Mouse (Mus musculus) neural tube, embryonic 13.5 days (tissue): Measurements from ENCODE around the gene Cebpg. TPM values are rescaled to one million over a fixed set of nuclear protein-coding genes. Genes with fewer than 3 reads are reported as not detected.

Experiments
- ATAC-seq: fragments of 200-750 bp; cut with Nextera tagmentation; 2 replicates; pipeline ENCODE4 v1.8.0; 2017; ENCODE audit warnings: low read depth, mild to moderate bottlenecking, moderate TSS enrichment, moderate library complexity
- H3K27ac ChIP-seq: fragments of 300-500 bp; sonication (generic); replicated peaks from 2 replicates; pipeline ENCODE4 v1.5.1; 2015; ENCODE audit warnings: moderate library complexity, mild to moderate bottlenecking, inconsistent platforms
- H3K27me3 ChIP-seq: fragments of 300-500 bp; sonication (generic); 2 replicates; pipeline ENCODE4 v1.6.1; 2015; ENCODE audit warnings: mild to moderate bottlenecking, inconsistent platforms
- H3K36me3 ChIP-seq: fragments of 300-500 bp; sonication (generic); 2 replicates; pipeline ENCODE4 v1.6.1; 2015; ENCODE audit warnings: mild to moderate bottlenecking, inconsistent platforms
- H3K4me1 ChIP-seq: fragments of 300-500 bp; sonication (generic); replicated peaks from 2 replicates; pipeline ENCODE4 v1.6.1; 2015; ENCODE audit warnings: inconsistent platforms
- H3K4me2 ChIP-seq: fragments of 300-500 bp; sonication (generic); 2 replicates; pipeline ENCODE4 v1.6.1; 2015; ENCODE audit warnings: inconsistent platforms, mild to moderate bottlenecking, moderate library complexity
- H3K4me3 ChIP-seq: fragments of 300-500 bp; sonication (generic); 2 replicates; pipeline ENCODE4 v1.5.1; 2015; ENCODE audit warnings: mild to moderate bottlenecking, inconsistent platforms
- H3K9ac ChIP-seq: fragments of 300-500 bp; sonication (generic); 2 replicates; pipeline ENCODE4 v1.6.1; 2015; ENCODE audit warnings: moderate library complexity, mild to moderate bottlenecking, inconsistent platforms
- H3K9me3 ChIP-seq: fragments of 300-500 bp; sonication (generic); 2 replicates; pipeline ENCODE4 v1.6.1; 2016; ENCODE audit warnings: inconsistent platforms
- WGBS: fragments of 180-500 bp; shearing (Covaris S2); methylation state at CpG from one replicate; pipeline ENCODE4 v1.1.7; 2015; 5-methylcytosine and 5-hydroxymethylcytosine counted together
- polyA plus RNA-seq: library from polyadenylated mRNA; unstranded; fragments of >200 nt; fragmentation: Nextera tagmentation; extraction: Ambion mirVana; gene quantifications from 2 replicates; pipeline ENCODE4 v1.2.1, GENCODE M21; 2015

The Cebpg gene
- 38.7 and 40.0 TPM in 2 replicates for polyA plus RNA-seq

DNA sequence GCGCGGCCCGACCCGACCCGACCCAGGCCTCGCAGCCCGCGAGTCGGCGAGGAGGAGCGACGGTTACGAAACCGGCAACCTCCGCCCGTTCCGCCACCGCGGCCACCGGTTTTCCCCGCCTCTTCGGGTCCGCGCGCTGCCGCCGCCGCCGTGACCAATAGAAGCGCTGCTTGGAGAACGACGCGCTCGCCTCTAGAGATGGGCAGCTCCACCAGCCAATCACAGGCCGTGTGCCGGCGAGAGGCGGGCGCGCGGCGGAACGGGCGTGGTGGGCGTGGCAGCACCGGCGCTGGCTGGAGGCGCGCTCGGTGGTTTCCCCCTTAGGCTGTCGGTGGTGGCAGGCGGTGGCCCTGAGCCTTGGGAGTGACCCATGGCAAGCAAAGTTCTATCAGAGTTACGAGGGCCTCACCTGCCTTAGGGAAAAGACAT, at the start of gene Cebpg:
Gene Cebpg, minus strand, starts transcription at position 138 of the 429 bp plus-strand sequence.
- under 1% methylated on average over 46 of the region's 53 CpGs for WGBS
- Histone ChIP-seq H3K9me3 (no peaks in the 10 kb centered on the region), H3K4me2 (peak within 1 kb of the TSS; percentile 94), H3K4me1 (peaks cover 26% of the 10 kb centered on the region), H3K27ac (peak within 1 kb of the TSS; percentile 94), H3K4me3 (peak within 1 kb of the TSS; percentile 95), H3K9ac (peak within 1 kb of the TSS; percentile 95), H3K27me3 (no peaks in the 10 kb centered on the region), H3K36me3 (no peaks in the 10 kb centered on the region)
- peak; percentile 99 for ATAC-seq

DNA sequence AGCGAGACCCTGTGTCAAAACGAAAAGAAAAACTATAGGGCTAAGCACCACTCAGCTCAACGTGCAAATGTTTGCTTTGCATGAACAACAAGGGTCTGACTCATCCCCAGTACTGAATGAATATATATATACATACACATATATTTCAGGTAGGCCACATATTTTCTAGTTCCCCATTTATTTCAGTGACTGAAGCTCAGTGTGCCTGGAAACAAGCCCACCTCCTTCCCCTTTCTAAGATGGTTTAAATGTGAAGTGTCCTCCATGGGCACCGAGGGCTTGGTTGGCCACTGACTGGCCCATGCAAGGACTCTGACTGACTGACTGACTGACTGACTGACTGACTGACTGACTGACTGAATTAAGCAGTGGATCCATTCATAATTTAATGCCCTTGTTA, 43.2 kb upstream of the Cebpg start:
- no peak overlapping the region for H3K27ac ChIP-seq
- H3K4me3 ChIP-seq = no peak overlapping the region
- 89% methylated on average over 4 of the region's 4 CpGs for WGBS
- H3K4me2 ChIP-seq = no peak overlapping the region
- no peak for ATAC-seq
- H3K9ac ChIP-seq = no peak overlapping the region
- H3K9me3 ChIP-seq = peaks cover 3% of the 10 kb centered on the region; the same call in 1 of the 2 replicates
- H3K27me3 ChIP-seq = no peaks in the 10 kb centered on the region
- H3K36me3 ChIP-seq = no peaks in the 10 kb centered on the region
- H3K4me1 ChIP-seq = no peaks in the 10 kb centered on the region

DNA sequence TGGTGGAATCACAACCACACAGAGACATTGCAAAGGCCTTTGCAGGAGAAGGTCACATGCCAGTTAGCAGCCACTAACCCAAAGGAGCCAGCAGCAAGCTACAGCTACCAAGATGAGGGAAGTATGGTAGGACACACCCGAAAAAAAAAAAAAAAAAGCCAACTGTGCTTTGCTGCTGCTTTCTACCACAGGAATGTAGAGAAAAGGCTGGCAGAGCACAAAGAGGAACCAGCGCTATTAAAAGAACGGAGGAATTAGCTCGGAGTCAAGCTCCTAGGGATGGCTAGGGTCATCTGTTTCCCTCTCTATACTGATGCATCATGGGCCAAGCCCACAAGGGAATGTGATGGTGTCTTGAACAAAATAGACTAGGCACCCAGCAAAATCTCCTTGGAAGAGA, 42.4 kb upstream of the Cebpg start:
- no peak overlapping the region for H3K27ac ChIP-seq
- H3K9me3 ChIP-seq = peaks cover 3% of the 10 kb centered on the region; the same call in 1 of the 2 replicates
- no peaks in the 10 kb centered on the region for H3K27me3 ChIP-seq
- H3K36me3 ChIP-seq = no peaks in the 10 kb centered on the region
- WGBS = 83% methylated on average over 4 of the region's 4 CpGs
- no peak for ATAC-seq
- no peaks in the 10 kb centered on the region for H3K4me1 ChIP-seq
- no peak overlapping the region for H3K9ac ChIP-seq
- no peak overlapping the region for H3K4me3 ChIP-seq
- no peak overlapping the region for H3K4me2 ChIP-seq

DNA sequence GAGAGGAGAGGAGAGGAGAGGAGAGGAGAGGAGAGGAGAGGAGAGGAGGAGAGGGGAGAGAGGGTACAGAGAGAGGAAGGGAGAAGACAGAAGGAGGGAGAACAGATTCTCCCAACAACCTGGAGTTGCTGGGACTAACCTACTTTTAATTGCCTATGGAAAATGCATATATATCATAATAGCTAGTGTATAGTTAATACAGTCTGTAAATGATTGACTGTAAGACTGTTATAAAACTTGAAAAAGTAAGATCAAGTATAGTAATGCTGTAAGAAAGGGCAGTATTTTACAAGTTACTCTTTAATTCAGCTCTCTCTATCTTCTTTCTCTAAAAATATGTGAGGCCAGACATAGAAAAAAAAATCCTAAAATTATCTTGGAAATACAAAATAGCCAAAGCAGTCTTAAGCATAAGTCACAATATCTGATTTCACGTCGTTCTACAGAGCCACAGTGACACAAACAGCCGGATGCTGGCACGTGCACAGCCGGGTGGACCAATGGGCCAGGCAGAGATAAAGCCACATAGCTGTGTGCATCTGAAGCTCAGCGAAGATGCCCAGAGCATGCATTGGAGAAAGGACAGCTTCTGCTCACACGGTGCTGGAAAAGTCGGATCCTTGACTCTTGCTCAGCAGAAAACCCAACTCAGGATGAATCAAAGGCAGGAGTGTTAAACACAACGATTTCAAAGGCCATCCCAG, 38.8 kb upstream of the Cebpg start:
- Histone ChIP-seq H3K36me3 (no peaks in the 10 kb centered on the region), H3K4me1 (no peaks in the 10 kb centered on the region), H3K4me2 (no peak overlapping the region), H3K9me3 (no peaks in the 10 kb centered on the region), H3K4me3 (no peak overlapping the region), H3K27ac (no peak overlapping the region), H3K9ac (no peak overlapping the region), H3K27me3 (no peaks in the 10 kb centered on the region)
- ATAC-seq = no peak
- WGBS = 85% methylated on average over 9 of the region's 9 CpGs

DNA sequence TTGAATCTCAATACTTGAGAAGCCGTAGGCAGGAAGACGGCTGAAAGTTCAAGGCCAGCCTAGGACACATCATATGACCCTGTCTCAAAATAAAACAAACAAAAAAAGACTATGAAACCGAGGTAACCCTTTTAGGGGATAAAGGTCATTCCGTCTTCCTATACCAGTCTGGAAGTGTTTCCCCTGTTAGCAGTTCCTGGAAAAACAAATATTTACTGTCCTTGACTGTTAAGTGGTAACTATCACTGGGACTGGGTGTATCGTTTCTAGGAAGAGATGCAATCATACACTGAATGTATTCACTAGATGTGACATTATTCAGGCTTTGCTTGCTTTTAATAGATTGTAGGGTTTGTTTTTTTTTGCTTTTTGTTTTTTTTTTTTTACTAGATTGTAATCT, 34.2 kb upstream of the Cebpg start:
- Histone ChIP-seq H3K4me2 (no peak overlapping the region), H3K27ac (no peak overlapping the region), H3K4me1 (peaks cover 18% of the 10 kb centered on the region), H3K9me3 (no peaks in the 10 kb centered on the region), H3K27me3 (peaks cover 12% of the 10 kb centered on the region), H3K36me3 (no peaks in the 10 kb centered on the region), H3K9ac (no peak overlapping the region), H3K4me3 (no peak overlapping the region)
- WGBS = 83% methylated on average over 5 of the region's 5 CpGs
- ATAC-seq = no peak

DNA sequence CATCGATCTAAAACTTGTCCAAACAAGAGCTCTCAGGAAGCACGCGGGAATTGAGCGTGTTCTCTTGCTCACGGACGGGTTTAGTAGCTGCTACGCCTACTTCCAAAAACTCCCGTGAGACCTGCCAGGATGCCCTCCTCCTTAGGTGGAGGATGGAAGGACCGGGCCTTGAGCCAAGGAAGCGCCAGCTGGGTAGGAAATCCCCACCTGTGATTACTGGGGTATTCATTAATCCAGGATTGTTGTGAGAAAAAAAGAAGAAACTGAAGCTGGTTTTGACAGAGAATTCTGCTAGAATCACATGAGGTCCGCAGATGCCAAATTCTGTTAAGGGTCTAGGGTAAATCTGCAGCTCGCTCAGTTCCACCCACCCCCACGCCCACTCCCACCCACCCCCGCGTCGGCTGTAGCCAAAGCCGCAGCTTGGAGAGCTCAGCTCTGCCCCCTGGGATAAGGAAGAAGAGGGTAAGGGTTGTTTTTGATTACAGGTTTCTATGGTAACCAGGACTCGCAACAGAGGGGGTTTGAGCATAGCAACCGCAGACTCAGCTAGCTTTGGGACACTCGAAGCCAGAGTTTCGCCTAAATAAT, 30.0 kb upstream of the Cebpg start:
- under 1% methylated on average over 21 of the region's 21 CpGs for WGBS
- peak overlapping the region; percentile 23 for H3K4me3 ChIP-seq
- H3K27ac ChIP-seq = no peak overlapping the region
- H3K9me3 ChIP-seq = no peaks in the 10 kb centered on the region
- H3K9ac ChIP-seq = no peak overlapping the region
- peaks cover 20% of the 10 kb centered on the region for H3K27me3 ChIP-seq
- peak overlapping the region; percentile 55 for H3K4me2 ChIP-seq
- H3K4me1 ChIP-seq = peaks cover 18% of the 10 kb centered on the region
- peak; percentile 80 for ATAC-seq
- H3K36me3 ChIP-seq = no peaks in the 10 kb centered on the region

DNA sequence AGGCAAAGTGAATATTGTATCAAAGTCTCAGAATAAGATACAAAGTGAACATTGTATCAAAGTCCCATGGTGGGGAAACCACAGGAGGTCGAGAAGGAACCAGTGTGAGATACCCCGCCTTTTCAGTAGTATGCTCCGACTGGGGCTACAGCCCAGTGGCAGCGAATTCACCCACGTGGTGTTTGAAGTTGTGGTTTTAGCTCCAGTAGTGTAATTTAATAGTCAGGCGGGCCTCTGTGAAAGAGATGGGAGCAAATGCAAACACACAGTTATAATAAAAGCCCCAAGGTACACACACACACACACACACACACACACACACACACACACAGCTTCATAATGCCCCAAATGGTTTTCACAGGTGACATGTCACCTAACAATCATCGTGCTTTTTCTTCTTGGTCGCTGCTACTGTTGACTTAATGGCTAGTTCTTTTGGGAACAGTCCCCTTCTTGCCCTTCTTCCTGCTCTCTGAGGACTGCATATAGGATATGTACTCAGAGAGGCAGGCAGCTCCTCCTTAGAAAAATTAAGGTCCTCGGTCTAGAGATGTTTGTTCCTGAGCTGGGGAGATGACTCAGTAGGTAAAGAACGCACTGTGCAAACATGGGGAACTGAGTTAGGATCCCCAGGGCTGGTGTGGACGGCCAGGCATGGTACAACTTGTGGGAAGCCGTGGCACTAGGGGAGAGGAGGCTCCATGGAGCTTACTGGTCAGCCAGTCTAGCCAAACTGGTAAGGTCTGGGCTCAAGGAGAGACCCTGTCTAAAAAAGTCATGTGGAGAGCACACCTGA, 28.4 kb upstream of the Cebpg start:
- WGBS = 81% methylated on average over 12 of the region's 12 CpGs
- H3K27me3 ChIP-seq = peaks cover 20% of the 10 kb centered on the region
- H3K4me3 ChIP-seq = no peak overlapping the region
- H3K27ac ChIP-seq = no peak overlapping the region
- no peak overlapping the region for H3K4me2 ChIP-seq
- H3K9ac ChIP-seq = no peak overlapping the region
- H3K36me3 ChIP-seq = no peaks in the 10 kb centered on the region
- no peaks in the 10 kb centered on the region for H3K9me3 ChIP-seq
- peaks cover 18% of the 10 kb centered on the region for H3K4me1 ChIP-seq
- ATAC-seq = no peak

DNA sequence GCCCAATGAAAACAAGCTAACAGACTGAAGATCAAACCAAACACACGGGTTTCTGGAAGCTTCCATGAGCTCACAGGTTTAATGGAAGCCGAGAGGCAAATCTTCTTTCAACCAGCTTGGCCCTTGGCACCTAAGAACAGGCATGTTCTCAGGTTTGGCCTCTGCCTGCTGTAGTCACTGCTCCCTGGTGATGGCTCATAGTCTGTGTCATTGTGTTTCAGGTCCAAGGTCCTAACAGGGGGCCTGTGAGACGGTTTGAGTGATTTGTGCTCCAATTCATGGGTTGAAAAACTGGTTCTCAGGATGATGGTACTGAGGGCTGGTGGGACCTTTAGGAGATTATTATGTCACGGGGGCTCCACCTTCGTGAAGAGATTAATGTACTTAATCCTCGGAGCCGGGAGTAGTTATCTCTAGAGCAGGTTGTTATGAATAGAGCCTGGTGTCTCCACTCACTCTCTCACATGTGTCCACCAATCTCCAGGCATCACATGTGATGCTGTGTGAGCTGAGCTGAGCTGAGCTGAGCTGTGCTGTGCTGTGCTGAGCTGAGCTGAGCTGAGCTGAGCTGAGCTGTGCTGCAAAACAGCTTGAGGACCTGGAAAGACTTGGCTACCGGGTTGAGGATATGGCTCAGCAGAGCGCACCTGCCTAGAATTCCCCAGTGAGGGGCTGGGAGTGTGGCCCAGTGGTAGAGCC, 25.2 kb upstream of the Cebpg start:
- H3K9me3 ChIP-seq = no peaks in the 10 kb centered on the region
- no peak overlapping the region for H3K4me2 ChIP-seq
- WGBS = 83% methylated on average over 9 of the region's 9 CpGs
- H3K4me1 ChIP-seq = peaks cover 8% of the 10 kb centered on the region
- no peak overlapping the region for H3K9ac ChIP-seq
- no peak overlapping the region for H3K4me3 ChIP-seq
- no peak for ATAC-seq
- H3K27me3 ChIP-seq = peaks cover 13% of the 10 kb centered on the region; the same call in 1 of the 2 replicates
- no peaks in the 10 kb centered on the region for H3K36me3 ChIP-seq
- H3K27ac ChIP-seq = no peak overlapping the region

DNA sequence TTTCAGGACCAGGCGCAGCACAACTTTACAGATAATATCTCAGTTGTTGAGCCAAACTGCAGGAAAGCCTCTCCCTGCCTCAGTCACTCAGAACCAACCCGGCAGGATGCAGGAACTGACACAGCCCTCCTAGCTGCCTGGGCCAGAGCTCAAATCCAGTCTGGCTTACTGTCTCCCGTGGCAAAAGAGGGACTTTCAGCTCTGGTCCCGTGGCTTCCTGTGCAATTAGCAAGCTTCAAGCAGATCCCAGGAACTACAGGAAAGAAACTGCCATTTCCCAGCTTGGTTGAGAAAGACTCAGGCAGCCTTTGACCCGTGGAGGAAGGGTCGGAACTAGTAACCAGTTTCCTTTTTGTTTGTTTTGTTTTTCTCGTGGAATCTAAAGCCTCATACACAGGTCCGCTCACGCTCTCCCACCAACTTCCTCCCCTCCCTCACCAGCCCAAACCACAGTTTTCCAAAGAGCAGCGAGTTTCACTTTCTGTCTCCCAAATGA, 24.5 kb upstream of the Cebpg start:
- Histone ChIP-seq H3K27ac (no peak overlapping the region), H3K9me3 (no peaks in the 10 kb centered on the region), H3K27me3 (peaks cover 11% of the 10 kb centered on the region; the same call in 1 of the 2 replicates), H3K4me3 (no peak overlapping the region), H3K9ac (no peak overlapping the region), H3K4me1 (peaks cover 1% of the 10 kb centered on the region), H3K4me2 (peak overlapping the region; percentile 16; the same call in 1 of the 2 replicates), H3K36me3 (no peaks in the 10 kb centered on the region)
- no peak for ATAC-seq
- WGBS = 56% methylated on average over 10 of the region's 10 CpGs

DNA sequence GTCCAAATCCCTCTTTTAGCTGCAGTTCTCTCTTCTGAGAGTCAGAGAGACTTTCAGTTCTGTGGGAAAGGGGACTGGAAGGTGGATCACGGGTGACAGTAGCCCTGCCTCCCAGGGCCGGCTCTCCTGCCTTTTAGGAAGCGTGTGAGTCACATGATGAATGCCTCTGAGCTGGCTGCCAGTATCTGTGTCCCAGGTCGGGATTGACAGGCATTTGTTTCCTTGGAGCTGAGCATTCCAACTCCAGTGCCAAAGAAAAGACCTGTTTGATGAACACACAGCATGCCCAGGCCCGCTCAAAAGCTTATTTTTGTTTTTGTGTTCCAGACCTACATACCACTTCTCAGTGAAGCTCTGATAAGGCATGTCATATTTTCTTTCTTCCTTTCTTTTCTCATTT, 20.3 kb upstream of the Cebpg start:
- Histone ChIP-seq H3K27ac (no peak overlapping the region), H3K4me1 (no peaks in the 10 kb centered on the region), H3K9ac (no peak overlapping the region), H3K4me2 (no peak overlapping the region), H3K4me3 (no peak overlapping the region), H3K27me3 (no peaks in the 10 kb centered on the region), H3K36me3 (no peaks in the 10 kb centered on the region), H3K9me3 (no peaks in the 10 kb centered on the region)
- no peak for ATAC-seq
- WGBS = 55% methylated on average over 5 of the region's 5 CpGs

DNA sequence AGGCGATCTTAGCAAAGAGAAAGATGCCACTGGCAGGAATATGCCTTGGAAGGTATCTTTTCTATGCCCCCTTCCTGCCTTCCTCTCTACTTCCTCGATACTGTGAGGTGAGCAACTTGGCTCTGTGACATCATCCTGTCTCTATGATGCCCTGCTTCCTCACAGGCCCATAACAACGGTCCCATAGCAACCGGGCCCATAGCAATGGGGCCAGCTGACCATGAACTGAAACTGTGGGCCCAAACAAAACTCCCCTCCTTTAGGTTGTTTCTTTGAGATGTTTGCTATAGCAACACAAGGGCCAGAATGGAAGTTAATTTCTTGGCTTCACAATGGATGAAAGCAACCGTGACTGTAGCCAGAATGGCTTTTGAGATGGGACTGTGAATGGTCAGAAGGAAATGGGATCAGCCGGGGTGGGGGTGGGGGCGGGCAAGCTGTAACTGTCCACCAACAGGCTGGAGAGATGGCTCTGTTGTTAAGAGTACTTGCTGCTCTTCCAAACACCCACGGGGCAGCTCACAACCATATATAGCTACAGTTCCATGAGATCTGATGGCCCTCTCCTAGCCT, 10.4 kb upstream of the Cebpg start:
- no peaks in the 10 kb centered on the region for H3K27me3 ChIP-seq
- H3K4me2 ChIP-seq = no peak overlapping the region
- no peaks in the 10 kb centered on the region for H3K36me3 ChIP-seq
- ATAC-seq = peak; percentile 85
- no peak overlapping the region for H3K4me3 ChIP-seq
- no peak overlapping the region for H3K9ac ChIP-seq
- 46% methylated on average over 8 of the region's 8 CpGs for WGBS
- H3K9me3 ChIP-seq = peaks cover 4% of the 10 kb centered on the region; the same call in 1 of the 2 replicates
- H3K27ac ChIP-seq = no peak overlapping the region
- H3K4me1 ChIP-seq = 0 out of 2 replicates have a peak, but pooled peaks cover 15% of the 10 kb centered on the region
